Mouse (Mus musculus) heart, embryonic 10.5 days (tissue): Measurements from ENCODE around the gene Pdlim5. TPM values are rescaled to one million over a fixed set of nuclear protein-coding genes. Genes with fewer than 3 reads are reported as not detected.

Source experiments
- DNase-seq: peaks from one replicate; pipeline ENCODE4 v3.0.0-alpha.2; 2017; ENCODE audit warnings: low spot score
- H3K27ac ChIP-seq: fragments of 300-500 bp; sonication (generic); 2 replicates; pipeline ENCODE4 v1.5.1; 2016; ENCODE audit warnings: mild to moderate bottlenecking
- H3K27me3 ChIP-seq: fragments of 300-500 bp; sonication (generic); 2 replicates; pipeline ENCODE4 v1.6.1; 2016; ENCODE audit warnings: mild to moderate bottlenecking; ENCODE audit not compliant: poor library complexity, insufficient read depth, severe bottlenecking
- H3K36me3 ChIP-seq: fragments of 300-500 bp; sonication (generic); 2 replicates; pipeline ENCODE4 v1.6.1; 2016; ENCODE audit warnings: mild to moderate bottlenecking, moderate library complexity
- H3K4me1 ChIP-seq: fragments of 300-500 bp; sonication (generic); 2 replicates; pipeline ENCODE4 v1.6.1; 2016; ENCODE audit warnings: mild to moderate bottlenecking
- H3K4me3 ChIP-seq: fragments of 300-500 bp; sonication (generic); 2 replicates; pipeline ENCODE4 v1.5.1; 2016; ENCODE audit warnings: mild to moderate bottlenecking, moderate library complexity
- H3K9me3 ChIP-seq: fragments of 300-500 bp; sonication (generic); 2 replicates; pipeline ENCODE4 v1.6.1; 2016; ENCODE audit warnings: mild to moderate bottlenecking, moderate library complexity
- WGBS: fragments of 180-500 bp; shearing (Covaris S2); methylation state at CpG from one replicate; pipeline ENCODE4 v1.1.7; 2016; 5-methylcytosine and 5-hydroxymethylcytosine counted together
- polyA plus RNA-seq: library from polyadenylated mRNA; unstranded; fragments of >200 nt; fragmentation: Nextera tagmentation; extraction: Ambion mirVana; gene quantifications from 2 replicates; pipeline ENCODE4 v1.2.1, GENCODE M21; 2016

The Pdlim5 gene
- polyA plus RNA-seq, 1 experiment from 2014 or later, result 162 TPM

- H3K9me3 ChIP-seq, result no peaks in the 10 kb centered on the region
- H3K27me3 ChIP-seq, result no peaks in the 10 kb centered on the region
- H3K36me3 ChIP-seq, result no peaks in the 10 kb centered on the region
- no peaks in the 10 kb centered on the region for H3K4me1 ChIP-seq
- no peak overlapping the region for H3K4me3 ChIP-seq
- H3K27ac ChIP-seq, result peak overlapping the region; percentile 37; the same call in 1 of the 2 replicates
- 57% methylated on average over 6 of the region's 6 CpGs for WGBS
- DNase-seq, result no peak
Observed at GRCm38 (mm10) chr3:142321930-142322329, 73.6 kb downstream of the Pdlim5 start.

- no peak overlapping the region for H3K4me3 ChIP-seq
- peak; percentile 88 for DNase-seq
- H3K36me3 ChIP-seq, result no peaks in the 10 kb centered on the region
- WGBS, result 39% methylated on average over 2 of the region's 2 CpGs
- H3K27ac ChIP-seq, result no peak overlapping the region
- no peaks in the 10 kb centered on the region for H3K27me3 ChIP-seq
- no peaks in the 10 kb centered on the region for H3K9me3 ChIP-seq
- H3K4me1 ChIP-seq, result no peaks in the 10 kb centered on the region
Observed at GRCm38 (mm10) chr3:142318147-142318546, 77.3 kb downstream of the Pdlim5 start.

DNA sequence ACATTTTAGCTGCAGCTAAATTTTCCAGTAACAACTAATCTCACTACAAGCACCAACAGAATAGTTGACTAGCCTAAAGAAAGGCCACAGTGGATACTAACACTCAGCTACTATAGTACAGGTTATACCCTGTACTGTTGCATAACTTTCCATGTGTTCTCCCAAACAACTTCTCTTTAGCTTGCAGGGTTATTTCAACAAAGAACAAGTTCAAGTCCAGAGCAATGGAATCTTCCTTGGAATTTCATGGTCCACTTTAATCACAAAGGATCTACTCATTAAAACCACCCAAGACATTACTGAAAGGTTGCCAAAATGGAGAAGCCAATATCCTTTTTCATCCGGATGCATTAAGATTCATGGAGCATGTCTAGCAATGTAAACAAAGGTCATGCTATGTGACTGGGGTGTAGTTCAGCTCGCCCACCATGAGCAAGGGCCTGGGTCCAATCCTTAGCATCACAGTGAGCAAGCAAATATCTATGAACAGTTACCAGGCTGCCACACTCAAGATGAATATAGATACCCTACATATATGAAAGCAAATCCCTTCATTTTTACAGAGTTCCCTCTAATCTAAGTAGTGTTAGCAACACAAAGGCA lies 79.3 kb downstream of the Pdlim5 start:
- H3K4me3 ChIP-seq, result no peak overlapping the region
- no peaks in the 10 kb centered on the region; the same call in 1 of the 2 replicates for H3K4me1 ChIP-seq
- H3K27ac ChIP-seq, result no peak overlapping the region
- no peaks in the 10 kb centered on the region for H3K9me3 ChIP-seq
- DNase-seq, result no peak
- peaks cover 4% of the 10 kb centered on the region for H3K36me3 ChIP-seq
- no peaks in the 10 kb centered on the region for H3K27me3 ChIP-seq
- WGBS, result 83% methylated on average over 2 of the region's 2 CpGs

DNA sequence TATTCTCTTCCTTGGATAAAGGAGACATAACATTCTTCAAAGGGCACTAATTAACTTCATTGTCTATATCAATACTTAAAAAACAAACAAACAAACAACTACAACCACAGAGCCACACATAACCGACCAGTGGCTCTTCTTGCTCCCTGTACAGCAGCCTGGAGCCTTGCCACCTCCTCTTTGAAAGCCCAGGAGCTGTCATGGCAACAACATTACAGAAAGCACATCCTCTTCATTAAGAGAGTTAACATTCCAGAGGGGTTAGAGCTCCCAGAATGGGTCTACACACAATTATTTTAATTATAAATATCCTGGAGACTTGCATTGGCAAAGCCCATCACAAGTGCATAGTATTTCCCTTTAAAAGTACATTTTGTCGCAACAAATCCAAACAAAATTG lies 84.4 kb downstream of the Pdlim5 start:
- H3K36me3 ChIP-seq, result peaks cover 4% of the 10 kb centered on the region
- H3K27ac ChIP-seq, result no peak overlapping the region
- H3K9me3 ChIP-seq, result no peaks in the 10 kb centered on the region
- H3K4me3 ChIP-seq, result no peak overlapping the region
- 68% methylated on average over 2 of the region's 2 CpGs for WGBS
- H3K27me3 ChIP-seq, result no peaks in the 10 kb centered on the region
- peaks cover 9% of the 10 kb centered on the region; the same call in 1 of the 2 replicates for H3K4me1 ChIP-seq
- no peak for DNase-seq

- Histone ChIP-seq H3K9me3 (no peaks in the 10 kb centered on the region), H3K4me3 (no peak overlapping the region), H3K36me3 (peaks cover 4% of the 10 kb centered on the region), H3K27me3 (no peaks in the 10 kb centered on the region), H3K27ac (no peak overlapping the region), H3K4me1 (peaks cover 9% of the 10 kb centered on the region; the same call in 1 of the 2 replicates)
- 54% methylated on average over 2 of the region's 2 CpGs for WGBS
- no peak for DNase-seq
Observed at GRCm38 (mm10) chr3:142310446-142310845, 85.0 kb downstream of the Pdlim5 start.

DNA sequence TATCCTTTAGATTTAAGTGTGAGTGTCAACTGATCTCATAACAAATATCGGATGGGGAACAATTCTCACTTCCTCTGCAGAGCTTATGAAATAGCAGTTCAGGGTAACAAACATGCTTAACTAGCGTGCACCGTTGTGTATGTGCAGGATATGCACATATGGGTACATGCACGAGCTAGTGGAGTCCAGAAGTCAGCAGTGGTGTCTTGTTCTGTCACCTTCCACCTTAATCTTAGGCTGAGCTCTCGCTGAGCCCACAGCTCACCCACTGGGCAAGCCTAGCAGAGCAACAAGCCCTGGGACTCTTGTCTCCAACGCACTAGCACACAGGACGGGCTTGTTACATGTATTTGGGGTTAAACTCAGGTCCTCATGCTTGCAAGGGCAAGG lies 100.2 kb downstream of the Pdlim5 start:
- Histone ChIP-seq H3K27me3 (no peaks in the 10 kb centered on the region), H3K36me3 (peaks cover 6% of the 10 kb centered on the region; the same call in 1 of the 2 replicates), H3K27ac (no peak overlapping the region), H3K9me3 (no peaks in the 10 kb centered on the region), H3K4me3 (no peak overlapping the region), H3K4me1 (no peaks in the 10 kb centered on the region)
- 78% methylated on average over 7 of the region's 7 CpGs for WGBS
- no peak for DNase-seq

- WGBS, result 41% methylated on average over 7 of the region's 7 CpGs
- Histone ChIP-seq H3K9me3 (no peaks in the 10 kb centered on the region), H3K36me3 (peaks cover 6% of the 10 kb centered on the region; the same call in 1 of the 2 replicates), H3K4me1 (no peaks in the 10 kb centered on the region), H3K4me3 (no peak overlapping the region), H3K27me3 (no peaks in the 10 kb centered on the region), H3K27ac (no peak overlapping the region)
- DNase-seq, result no peak
Observed at GRCm38 (mm10) chr3:142294616-142295286, 100.7 kb downstream of the Pdlim5 start.

- Histone ChIP-seq H3K4me3 (no peak overlapping the region), H3K27me3 (no peaks in the 10 kb centered on the region), H3K27ac (no peak overlapping the region), H3K4me1 (no peaks in the 10 kb centered on the region), H3K36me3 (peaks cover 2% of the 10 kb centered on the region; the same call in 1 of the 2 replicates), H3K9me3 (no peaks in the 10 kb centered on the region)
- no peak for DNase-seq
- 81% methylated on average over 7 of the region's 7 CpGs for WGBS
Observed at GRCm38 (mm10) chr3:142293561-142293960, 101.9 kb downstream of the Pdlim5 start.

GRCm38 (mm10) chr3:142282706-142283105 lies 112.8 kb downstream of the Pdlim5 start:
- Histone ChIP-seq H3K4me3 (no peak overlapping the region), H3K9me3 (no peaks in the 10 kb centered on the region), H3K36me3 (peaks cover 5% of the 10 kb centered on the region), H3K4me1 (peaks cover 22% of the 10 kb centered on the region), H3K27ac (no peak overlapping the region), H3K27me3 (no peaks in the 10 kb centered on the region)
- WGBS, result 53% methylated on average over 9 of the region's 9 CpGs
- DNase-seq, result no peak

DNA sequence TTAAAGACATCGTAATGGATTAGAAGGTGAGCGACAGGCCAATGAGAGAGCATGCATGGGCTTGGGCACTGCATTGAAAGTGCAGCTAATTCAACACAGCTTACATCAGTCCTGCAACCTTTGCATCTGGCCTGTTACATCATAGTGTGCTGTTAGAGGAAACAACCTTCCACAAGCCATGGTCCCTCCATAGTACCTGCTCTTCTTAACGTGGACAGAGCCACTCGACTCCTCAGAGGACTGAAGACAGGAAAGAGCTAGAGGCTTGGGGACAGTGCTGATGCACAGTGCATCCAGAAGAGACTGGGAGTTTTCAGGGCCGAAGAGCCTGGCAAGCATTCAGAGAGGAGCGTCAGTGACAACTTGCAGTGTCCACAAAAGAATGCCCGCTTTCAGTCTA lies 113.8 kb downstream of the Pdlim5 start:
- WGBS, result 78% methylated on average over 7 of the region's 7 CpGs
- no peak overlapping the region for H3K27ac ChIP-seq
- H3K4me3 ChIP-seq, result no peak overlapping the region
- H3K4me1 ChIP-seq, result peaks cover 22% of the 10 kb centered on the region
- peaks cover 16% of the 10 kb centered on the region for H3K36me3 ChIP-seq
- DNase-seq, result no peak
- H3K9me3 ChIP-seq, result no peaks in the 10 kb centered on the region
- no peaks in the 10 kb centered on the region for H3K27me3 ChIP-seq

- WGBS, result 47% methylated on average over 1 of the region's 1 CpGs
- H3K27me3 ChIP-seq, result no peaks in the 10 kb centered on the region
- DNase-seq, result no peak
- no peak overlapping the region for H3K4me3 ChIP-seq
- peaks cover 20% of the 10 kb centered on the region for H3K36me3 ChIP-seq
- H3K4me1 ChIP-seq, result peaks cover 22% of the 10 kb centered on the region
- H3K9me3 ChIP-seq, result no peaks in the 10 kb centered on the region
- no peak overlapping the region for H3K27ac ChIP-seq
Observed at GRCm38 (mm10) chr3:142281093-142281445, 114.4 kb downstream of the Pdlim5 start.

DNA sequence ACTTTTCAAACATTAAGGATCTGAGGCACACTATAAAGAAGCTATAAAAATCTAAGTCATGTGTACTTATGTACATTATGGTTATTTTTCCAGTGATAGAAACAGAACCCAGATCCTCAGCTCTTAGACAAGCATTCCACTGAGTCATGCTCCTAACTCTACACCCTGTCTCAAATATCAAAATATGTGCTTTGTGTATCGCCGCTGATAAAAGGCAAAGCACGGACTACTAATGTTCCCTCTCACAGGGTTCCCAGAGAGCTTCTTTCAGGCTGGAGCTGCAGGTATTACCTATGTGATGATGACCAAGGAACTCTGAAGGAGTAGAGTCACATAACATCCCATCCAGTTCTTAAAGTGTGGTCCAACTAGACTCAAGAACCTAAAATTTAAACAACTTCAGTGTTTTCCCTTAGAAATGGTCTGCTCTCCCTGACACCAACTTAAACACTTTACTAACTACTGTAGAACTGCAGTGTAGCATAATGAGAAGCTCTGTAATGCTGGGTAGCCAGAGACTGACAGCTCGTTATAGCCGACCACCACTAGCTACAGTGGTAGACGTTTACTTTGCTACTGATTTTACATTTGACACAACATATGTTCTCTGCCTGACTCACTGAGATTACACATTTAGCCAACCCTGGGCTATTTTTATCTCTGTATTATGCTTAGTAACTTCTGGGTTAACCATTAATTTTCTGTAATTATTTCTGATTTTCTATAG lies 115.0 kb downstream of the Pdlim5 start:
- no peak overlapping the region for H3K27ac ChIP-seq
- no peaks in the 10 kb centered on the region for H3K9me3 ChIP-seq
- H3K36me3 ChIP-seq, result peaks cover 26% of the 10 kb centered on the region
- H3K27me3 ChIP-seq, result no peaks in the 10 kb centered on the region
- 62% methylated on average over 6 of the region's 6 CpGs for WGBS
- peaks cover 22% of the 10 kb centered on the region for H3K4me1 ChIP-seq
- no peak overlapping the region for H3K4me3 ChIP-seq
- DNase-seq, result no peak

GRCm38 (mm10) chr3:142279011-142279410 lies 116.5 kb downstream of the Pdlim5 start:
- H3K4me1 ChIP-seq, result peaks cover 22% of the 10 kb centered on the region
- no peak overlapping the region for H3K4me3 ChIP-seq
- no peak overlapping the region for H3K27ac ChIP-seq
- no peak for DNase-seq
- H3K27me3 ChIP-seq, result no peaks in the 10 kb centered on the region
- WGBS, result 84% methylated on average over 3 of the region's 3 CpGs
- H3K36me3 ChIP-seq, result peaks cover 28% of the 10 kb centered on the region
- H3K9me3 ChIP-seq, result no peaks in the 10 kb centered on the region
